Mouse (Mus musculus) lung, postnatal 25 days (tissue): ENCODE data around the gene D430041D05Rik.
"Not testable (repeated sequence)": the region's sequence is repeated elsewhere in the genome, so short reads cannot be mapped to it uniquely, and the experiment has no call there.

Experiments used
- DNase-seq: peaks from one replicate; pipeline ENCODE4 v3.0.0; 2022; ENCODE audit warnings: low spot score

Gene D430041D05Rik

GRCm38 (mm10) chr2:104120312-104120711 lies 290.5 kb downstream of the D430041D05Rik start:
- no peak for DNase-seq

GRCm38 (mm10) chr2:104119097-104119496 lies 291.7 kb downstream of the D430041D05Rik start:
- DNase-seq, result no peak

DNA sequence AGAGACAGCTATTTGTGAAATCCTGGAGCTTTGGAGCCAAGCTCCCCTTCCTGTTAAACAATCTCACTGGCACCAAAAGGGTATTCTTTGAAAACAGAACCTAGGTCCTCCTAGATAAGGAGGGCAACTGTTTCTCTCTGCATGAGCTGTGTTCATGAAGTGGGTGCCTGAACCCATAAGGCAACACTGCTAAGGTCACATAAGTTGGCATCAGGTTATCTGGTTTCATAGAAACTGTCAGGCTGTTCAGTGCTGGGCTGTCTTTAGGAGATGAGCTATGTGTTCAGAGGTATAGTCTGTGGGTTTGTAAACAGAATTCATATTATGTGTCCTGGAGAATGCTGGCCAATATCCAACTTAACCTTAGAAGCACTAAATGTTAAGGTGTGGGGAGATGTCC lies 293.6 kb downstream of the D430041D05Rik start:
- not testable (repeated sequence) for DNase-seq

DNA sequence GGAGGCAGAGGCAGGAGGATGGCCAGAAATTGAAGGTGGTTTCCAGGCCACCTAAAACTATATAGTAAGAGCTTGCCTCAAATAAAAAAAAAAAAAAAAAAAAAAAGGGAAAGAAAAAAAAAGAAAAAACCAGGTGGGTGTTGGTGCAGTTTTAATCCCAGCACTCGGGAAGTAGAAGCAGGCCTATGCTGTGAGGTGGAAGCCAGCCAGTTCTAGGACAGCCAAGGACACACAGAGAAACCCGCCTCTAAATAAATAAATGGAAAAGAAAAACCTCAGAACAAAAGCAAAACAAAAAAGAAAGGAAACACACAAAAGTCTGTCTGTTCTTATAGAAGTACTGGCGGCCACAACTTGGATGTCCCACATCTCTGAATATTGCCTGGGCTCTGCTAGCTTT lies 295.9 kb downstream of the D430041D05Rik start:
- DNase-seq, result no peak

- DNase-seq, result not testable (repeated sequence)
Measured at GRCm38 (mm10) chr2:104113563-104113962, 297.2 kb downstream of the D430041D05Rik start.

DNA sequence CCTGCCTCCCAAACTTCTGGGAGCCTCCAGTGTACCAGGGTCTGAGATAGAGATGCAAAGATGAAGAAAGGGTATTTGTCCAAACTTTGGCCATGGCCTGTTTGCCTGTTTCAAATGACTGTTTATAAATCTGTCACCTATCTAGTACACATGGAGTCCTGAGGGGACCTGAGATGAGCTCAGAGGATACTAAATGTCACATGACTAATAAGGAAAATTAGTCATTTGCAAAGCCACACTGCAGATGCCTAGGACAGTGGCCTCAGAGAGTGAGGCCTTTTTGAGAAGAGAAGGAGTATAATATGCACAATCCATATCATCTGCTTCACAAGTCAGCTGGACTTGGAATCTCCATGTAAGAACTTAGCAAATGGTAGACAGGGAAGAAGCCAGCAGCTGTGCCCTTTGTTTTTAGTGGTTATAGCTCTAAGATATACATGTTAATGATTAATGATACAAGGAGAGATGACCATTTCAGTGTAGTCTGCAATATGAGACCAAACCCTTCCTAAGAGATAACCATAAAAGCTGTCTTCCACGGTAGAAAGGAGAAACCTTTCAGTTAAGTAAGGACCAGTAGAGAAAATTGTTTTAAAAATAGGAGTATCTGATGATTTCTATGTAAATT lies 299.5 kb downstream of the D430041D05Rik start:
- not testable (repeated sequence) for DNase-seq

GRCm38 (mm10) chr2:104110031-104110430 lies 300.8 kb downstream of the D430041D05Rik start:
- DNase-seq, result no peak

DNA sequence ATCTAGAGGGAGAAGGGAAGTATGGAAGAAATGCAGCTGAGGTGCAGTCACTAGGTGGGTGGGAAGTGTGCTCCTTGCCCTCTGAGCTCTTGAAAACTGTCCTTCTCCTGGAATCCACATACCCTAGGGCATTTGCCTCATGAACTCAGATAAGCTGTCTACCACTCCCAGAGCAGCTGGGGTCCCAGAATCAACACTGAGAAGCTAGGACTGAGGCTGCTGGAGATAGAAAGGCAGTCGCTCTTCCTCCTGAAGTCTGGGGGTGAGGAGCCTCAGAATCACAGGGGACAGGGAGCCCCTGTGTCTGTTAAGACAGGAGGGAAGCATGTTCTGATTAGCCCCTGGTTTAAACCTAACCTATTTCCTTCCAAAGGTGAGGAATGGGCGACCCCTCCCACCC lies 301.3 kb downstream of the D430041D05Rik start:
- no peak for DNase-seq

GRCm38 (mm10) chr2:104109021-104109420 lies 301.8 kb downstream of the D430041D05Rik start:
- not testable (repeated sequence) for DNase-seq

DNA sequence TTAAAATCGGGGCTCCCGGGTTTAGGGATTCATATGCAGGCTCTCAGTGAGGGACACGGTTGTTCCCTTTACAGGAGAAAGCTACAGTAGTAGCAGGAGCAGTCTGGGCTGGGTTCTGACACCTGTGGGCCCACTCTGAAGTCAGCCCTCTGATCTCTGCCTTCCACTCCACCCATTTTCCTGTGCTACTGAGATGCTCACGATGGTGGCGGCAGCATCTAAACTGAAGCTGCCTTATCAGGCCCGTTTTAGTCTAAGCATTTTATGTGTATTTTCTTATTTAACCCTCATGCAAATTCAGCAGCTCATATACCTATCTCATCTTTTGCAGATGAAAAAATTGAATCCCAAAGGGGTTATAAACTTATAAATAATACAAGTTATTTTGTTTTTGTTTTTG lies 306.0 kb downstream of the D430041D05Rik start:
- DNase-seq, result no peak

- no peak for DNase-seq
Measured at GRCm38 (mm10) chr2:104099946-104100345, 310.9 kb downstream of the D430041D05Rik start.

DNA sequence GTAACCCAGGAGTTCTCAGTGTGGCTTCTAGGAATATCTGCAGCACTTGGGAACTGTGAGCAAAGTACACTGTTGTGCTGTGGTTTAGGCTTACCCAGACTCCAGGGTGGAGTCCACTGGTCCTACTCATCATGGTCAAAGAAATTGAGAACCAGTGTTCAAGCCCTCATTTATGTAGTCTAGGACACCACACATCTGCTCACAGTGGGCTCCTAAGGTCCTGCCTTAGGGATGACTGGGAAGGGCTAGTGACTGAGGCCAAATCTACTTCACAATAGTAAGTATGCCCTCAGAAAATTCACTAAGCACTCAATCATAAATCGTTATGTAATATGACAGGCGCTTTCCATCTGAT lies 311.6 kb downstream of the D430041D05Rik start:
- DNase-seq, result no peak

DNA sequence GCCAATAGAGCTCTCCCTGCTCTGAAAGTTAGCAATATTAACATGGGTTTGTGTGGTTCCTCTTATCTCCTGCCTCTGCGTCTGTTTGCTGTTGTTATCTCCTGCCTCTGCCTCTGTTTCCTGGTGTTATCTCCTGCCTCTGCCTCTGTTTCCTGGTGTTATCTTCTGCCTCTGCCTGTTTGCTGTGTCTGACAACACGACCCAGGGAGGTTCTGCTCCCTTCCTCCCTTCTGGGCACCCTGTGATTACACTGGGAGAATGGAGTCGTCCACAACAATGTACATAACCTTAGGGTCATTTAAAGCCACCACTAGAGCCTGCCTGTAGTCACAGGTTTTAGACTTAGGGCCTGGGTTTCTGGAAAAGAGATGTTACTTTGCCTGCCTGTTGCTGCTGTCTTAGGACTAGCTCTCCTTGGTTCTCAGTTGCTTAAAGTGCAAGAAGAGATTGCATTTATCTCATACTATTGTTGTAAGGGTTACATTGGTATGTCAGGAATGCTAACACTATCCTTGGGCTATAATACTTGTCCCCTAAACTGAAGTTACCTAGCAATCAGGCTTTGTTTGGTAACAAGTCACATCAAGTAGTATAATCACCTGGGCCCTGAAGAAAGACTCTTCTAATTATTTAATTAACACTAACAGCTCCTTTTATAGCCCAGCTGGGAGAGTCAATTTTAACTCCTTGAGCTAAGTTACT lies 312.1 kb downstream of the D430041D05Rik start:
- no peak for DNase-seq

DNA sequence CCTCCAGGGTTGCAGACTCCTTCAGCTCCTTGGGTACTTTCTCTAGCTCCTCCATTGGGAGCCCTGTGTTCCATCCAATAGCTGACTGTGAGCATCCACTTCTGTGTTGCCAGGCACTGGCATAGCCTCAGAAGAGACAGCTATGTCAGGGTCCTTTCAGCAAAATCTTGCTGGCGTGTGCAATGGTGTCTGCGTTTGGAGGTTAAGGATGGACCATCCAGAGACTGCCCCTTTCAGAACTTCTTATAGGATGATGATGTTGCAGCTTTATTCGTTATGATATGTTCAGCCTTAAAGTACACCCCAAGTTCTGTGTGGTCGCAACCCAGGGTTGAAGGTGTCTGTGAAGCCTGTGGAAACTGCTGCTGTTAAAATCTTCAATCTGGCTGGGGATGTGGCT lies 313.4 kb downstream of the D430041D05Rik start:
- not testable (repeated sequence) for DNase-seq

DNA sequence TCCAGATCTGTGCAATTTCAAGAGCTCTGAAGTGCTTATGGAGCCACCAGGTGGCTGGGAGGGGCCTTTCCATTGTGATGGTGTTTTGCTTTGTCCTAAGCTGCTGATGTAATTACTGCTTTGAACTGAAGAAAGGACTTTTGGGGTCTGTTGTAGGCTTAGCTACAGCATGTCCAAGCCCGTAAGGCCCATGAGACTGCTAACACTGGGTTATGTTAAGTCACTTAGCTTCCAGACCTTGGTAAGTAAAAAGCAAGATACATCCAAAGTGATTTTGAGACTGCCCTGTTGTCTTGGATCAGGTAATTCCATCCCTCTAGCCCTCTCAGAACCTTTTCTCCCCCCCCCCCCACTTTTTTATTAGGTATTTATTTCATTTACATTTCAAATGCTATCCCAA lies 314.0 kb downstream of the D430041D05Rik start:
- not testable (repeated sequence) for DNase-seq

DNA sequence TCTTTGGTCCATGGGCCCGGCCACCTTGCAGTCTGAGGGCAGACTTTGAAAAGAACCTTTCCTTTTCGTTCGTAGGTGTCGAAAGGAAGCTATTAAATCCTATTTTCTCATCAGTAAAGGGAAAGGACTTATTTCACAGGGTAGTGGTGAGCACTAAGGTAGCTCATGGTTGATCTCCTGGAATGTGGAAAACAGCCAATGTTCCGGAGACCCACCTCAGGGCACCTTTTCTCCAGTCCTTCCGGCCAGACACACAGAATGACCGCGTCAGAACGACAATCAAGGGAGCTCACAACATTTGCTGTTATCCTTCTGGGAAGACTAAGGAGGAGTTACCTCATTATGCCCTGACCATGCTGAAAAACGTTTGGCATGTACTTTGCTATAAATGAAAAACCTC lies 314.6 kb downstream of the D430041D05Rik start:
- no peak for DNase-seq

- DNase-seq, result peak; percentile 85
Measured at GRCm38 (mm10) chr2:104095741-104096213, 315.0 kb downstream of the D430041D05Rik start, which contains the start of gene Cd59a. Gene Cd59a, plus strand, starts transcription at chr2:104095801.

- no peak for DNase-seq
Measured at GRCm38 (mm10) chr2:104093305-104093704, 317.5 kb downstream of the D430041D05Rik start.
